Mouse (Mus musculus) erythroblast, embryonic 14.5 days (primary cell): Measurements from ENCODE around the gene Sfrp2.

ENCODE experiments used
- GATA1 ChIP-seq: IDR thresholded peaks from 2 replicates; pipeline ENCODE4 v1.6.1; 2012; ENCODE audit warnings: low read length, inconsistent platforms, mixed read lengths
- TAL1 ChIP-seq: IDR thresholded peaks from 3 replicates; pipeline ENCODE4 v1.6.1; 2012; ENCODE audit warnings: low read length, inconsistent platforms, mixed read lengths

- TF ChIP-seq TAL1 (no peak), GATA1 (no peak)
These were observed 2.3 kb downstream of the Sfrp2 start for GRCm38 (mm10) chr3:83768293-83769035.
